Mouse (Mus musculus) urinary bladder, postnatal 14 days (tissue): ENCODE measurements around the gene Gstz1.
"Not testable (repeated sequence)": the region's sequence is repeated elsewhere in the genome, so short reads cannot be mapped to it uniquely, and the experiment has no call there.

Experiments
- DNase-seq: peaks from one replicate; pipeline ENCODE4 v3.0.0; 2021; ENCODE audit warnings: low spot score

Gene Gstz1

GRCm38 (mm10) chr12:87146966-87147365 is at the start of gene Gstz1:
Gstz1 (plus strand) TSS chr12:87147165.
- peak; percentile 89 for DNase-seq

GRCm38 (mm10) chr12:87100331-87100730 is 46.6 kb upstream of the Gstz1 start:
- no peak for DNase-seq

DNA sequence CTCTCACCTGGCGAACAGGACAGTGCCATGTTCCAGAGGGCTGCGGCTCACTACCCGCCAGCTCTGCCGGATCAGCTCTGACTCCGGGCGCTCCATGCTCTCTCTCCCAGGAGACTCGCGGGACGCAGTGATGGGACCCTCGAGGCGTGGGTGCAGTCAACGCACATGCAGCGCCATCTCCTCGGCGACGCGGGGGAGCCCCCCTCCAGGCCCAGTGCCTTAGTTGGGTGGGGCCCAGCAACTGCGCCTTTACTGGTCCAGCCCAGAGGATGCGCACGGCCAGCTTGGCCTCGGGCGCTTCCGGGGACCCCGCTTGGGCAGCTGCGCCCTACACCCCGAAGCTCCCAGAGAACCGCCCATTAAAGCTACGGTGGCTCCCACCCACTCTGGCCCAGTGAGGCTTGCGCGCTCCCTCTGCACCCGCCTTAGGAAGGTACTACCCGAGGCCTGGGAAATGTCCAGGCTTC is 44.8 kb upstream of the Gstz1 start, which contains the start of gene Ngb:
Ngb (minus strand) TSS at position 375 of the 467 bp plus-strand sequence.
- DNase-seq = no peak

DNA sequence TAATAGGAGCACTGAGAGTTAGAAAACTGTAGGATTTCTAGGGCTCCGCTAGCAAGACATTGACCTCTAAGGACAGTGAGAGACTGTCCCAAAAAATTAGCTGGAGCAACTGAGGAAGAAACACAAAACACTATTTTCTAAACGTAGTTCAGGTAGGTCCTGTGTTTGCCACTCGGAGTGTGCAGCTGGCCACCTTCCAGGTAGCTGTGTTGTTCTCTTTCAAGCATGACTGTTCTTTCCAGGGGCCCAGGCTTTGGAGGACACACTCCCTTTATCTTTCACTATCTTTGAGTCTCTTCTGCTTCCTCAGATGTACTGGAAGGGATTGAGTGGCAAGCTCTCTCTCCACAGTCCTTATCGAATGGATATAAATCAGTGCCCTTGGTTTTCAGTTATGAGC is 43.5 kb upstream of the Gstz1 start:
- no peak for DNase-seq

DNA sequence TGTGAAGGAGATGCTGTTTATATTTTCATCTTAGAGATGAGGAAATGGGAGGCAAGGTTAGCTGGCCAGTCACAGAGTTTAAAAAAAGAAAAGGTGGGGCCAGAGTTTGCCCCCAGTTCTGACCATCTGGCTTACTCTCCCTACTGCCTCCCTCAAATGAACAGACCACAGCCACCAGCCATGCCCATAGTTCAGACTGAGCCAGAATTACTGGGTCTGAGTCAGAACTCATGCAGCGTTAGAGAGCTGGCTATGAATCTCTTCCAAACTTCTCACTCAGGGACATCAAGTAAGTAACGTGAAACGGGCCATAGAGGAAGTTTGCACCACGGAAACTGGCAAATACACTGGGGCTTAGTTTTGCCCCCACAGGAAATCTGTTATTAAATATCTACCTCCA is 42.2 kb upstream of the Gstz1 start:
- DNase-seq = no peak

DNA sequence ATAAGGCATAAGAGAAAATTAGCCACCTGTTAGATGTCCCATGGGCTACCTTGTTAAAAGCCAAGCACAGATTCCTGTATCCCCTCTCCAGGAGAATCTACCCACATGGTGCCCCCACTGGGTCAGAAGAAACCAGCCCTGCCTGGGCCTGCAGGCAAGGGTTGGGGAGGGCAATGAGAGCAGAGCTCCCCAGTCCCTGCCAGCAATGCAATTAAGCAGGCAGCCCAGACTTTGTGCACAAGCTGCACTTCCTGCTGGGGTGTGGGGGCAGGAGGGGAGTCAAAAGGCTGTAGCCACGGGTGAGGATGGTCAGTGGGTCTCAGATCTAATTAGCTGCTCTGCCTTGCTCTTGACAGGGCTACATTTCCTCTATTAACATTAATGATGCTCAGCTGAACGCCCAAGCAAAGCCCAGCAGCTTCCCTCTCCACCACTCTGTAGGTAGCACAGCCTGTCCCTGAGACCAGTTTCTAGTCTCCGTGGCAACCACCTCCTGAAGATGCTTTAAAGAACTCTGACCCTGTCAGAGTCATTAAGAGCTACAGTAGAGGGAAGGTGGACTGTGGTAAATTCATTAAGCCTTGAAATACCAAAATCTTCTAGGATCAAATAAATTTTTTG is 39.5 kb upstream of the Gstz1 start:
- no peak for DNase-seq

GRCm38 (mm10) chr12:87121918-87122589 is 24.9 kb upstream of the Gstz1 start:
- DNase-seq = no peak

DNA sequence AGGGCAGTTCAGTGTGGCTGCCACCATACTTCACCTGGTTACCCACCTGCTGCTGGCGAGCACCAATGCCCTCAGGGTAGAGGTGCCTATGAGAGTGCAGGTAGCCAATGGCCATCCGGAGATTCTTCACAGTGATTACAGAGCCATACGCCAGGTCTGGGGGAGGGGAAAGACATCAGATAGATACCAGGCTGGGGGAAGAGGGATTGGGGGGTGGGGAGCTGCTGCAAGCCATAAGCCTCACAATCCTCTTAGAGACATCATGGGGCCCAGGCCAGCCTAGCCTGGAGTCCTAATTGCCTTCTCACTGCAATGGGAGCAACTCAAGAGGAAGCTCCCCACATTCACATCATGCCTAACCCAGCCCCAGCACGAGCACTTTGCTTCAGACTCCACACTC is 19.7 kb upstream of the Gstz1 start:
- no peak for DNase-seq

DNA sequence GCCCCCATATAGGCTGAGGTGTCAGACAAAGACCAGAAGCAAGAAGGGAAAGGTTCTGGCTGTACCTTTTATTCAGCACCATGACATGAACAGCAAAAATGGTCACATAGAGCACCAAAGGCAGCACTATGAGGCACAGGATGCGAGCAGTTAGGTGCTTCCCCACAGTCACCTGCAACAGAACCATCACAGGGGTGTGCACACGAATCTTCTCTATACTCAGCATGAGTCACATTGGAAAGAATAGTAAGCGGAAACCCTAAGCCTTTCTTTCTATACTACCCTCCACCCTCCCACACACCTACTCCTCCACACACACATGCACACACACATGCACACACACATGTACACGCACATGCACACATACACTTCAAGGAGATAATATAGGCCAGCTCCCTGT is 16.7 kb upstream of the Gstz1 start:
- DNase-seq = no peak

DNA sequence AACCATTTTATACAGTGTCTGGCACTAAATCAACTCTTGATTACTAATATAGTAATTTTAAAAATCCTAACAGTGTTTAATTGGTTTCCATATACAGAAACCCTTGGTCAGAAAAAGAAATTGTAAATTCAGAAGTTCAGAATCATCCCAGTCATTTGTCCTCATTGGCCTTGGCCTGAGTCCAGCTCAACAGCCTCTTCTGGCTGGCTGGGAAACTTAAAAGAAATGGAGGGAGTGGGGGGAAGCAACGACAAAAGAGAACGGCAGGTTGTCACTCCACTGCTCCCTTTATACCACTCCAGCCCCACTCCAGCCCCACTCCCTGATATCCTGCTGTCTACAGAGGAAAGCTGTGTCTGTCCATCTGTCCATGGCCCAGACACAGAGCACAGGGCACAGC is 15.8 kb upstream of the Gstz1 start:
- no peak for DNase-seq

DNA sequence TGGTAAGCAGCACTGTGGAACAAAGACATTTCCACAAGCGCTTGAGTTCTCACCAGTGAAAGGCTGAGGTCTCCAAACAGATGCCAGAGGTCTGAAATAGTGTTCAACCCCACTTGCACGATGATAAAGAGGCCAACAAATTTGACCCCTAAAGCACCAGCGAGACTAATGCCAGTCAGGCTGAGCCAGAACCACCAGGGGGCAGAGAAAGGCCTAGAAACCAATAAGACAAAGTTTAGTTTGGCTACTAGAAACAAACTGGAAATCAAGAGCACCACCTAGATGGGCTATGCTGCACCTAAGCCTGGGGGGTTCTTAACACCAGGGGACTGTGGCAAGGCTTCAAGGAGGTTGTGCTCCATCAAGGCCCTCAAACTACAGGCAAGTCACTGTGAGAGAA is 15.3 kb upstream of the Gstz1 start:
- peak; percentile 16 for DNase-seq

DNA sequence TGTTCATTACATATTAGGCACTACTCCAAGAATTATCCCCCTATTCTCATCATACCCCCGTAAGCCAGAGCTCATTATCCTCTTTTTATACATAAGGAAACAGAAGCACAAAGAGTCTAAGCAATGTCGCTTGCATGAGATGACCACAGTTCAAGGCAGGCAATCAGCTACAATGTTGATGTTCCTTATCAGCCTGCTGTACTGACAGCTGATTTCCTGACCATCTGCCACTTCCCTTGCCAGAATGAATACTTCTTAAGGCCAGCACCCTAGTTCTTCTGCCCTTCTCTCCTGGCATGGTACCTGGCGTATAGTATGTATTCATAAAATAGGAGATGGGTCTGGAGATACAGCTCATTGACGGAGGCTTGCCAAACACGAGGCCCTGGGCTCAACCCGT is 14.8 kb upstream of the Gstz1 start:
- DNase-seq = no peak

- DNase-seq = no peak
These were observed 14.2 kb upstream of the Gstz1 start for GRCm38 (mm10) chr12:87132784-87133183.

- no peak for DNase-seq
These were observed 9.3 kb upstream of the Gstz1 start for GRCm38 (mm10) chr12:87137439-87138341.

- DNase-seq = no peak
These were observed 8.6 kb upstream of the Gstz1 start for GRCm38 (mm10) chr12:87138342-87138701.

- no peak for DNase-seq
These were observed 8.2 kb upstream of the Gstz1 start for GRCm38 (mm10) chr12:87138768-87139167.

- DNase-seq = no peak
These were observed 4.8 kb upstream of the Gstz1 start for GRCm38 (mm10) chr12:87142156-87142555.

DNA sequence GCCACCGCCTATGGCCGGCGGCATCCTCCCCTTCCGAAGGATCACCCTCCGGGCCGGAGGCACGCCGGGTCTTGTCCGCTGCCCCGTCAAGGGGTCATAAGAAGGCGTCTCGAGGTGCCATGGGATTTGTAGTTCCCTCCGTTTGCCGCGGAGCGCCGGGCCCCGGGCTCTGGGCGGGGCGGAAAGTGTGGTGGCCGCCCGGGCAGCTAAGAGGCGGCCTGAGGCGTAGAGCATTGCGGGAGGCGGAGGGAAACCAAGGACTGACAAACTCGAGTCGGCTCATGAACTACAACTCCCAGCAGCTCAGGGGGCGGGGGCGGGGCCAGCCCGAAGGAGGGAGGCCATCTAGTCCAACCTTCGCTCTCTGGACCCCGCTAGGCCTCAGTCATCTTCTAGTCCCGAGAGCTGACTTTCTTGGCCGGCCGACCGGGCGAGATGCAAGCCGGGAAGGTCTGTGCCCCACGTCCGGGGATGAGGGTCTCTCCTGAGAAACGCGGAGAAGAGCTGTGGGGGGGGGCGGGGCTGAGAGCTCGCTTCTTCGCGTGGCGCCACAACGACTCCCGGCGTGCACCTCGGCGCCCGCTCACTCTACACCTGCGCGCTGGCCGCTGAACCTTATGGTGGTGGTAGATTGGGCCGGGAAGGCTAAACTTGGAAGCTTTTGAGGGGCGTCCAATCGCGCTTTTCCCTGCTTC is 577 bp downstream of the Gstz1 start, which contains the start of gene Pomt2:
Pomt2 (minus strand) TSS at position 574 of the 695 bp plus-strand sequence.
- DNase-seq = peak; percentile 94

- DNase-seq = no peak
These were observed 1.2 kb downstream of the Gstz1 start for GRCm38 (mm10) chr12:87148136-87148535.

DNA sequence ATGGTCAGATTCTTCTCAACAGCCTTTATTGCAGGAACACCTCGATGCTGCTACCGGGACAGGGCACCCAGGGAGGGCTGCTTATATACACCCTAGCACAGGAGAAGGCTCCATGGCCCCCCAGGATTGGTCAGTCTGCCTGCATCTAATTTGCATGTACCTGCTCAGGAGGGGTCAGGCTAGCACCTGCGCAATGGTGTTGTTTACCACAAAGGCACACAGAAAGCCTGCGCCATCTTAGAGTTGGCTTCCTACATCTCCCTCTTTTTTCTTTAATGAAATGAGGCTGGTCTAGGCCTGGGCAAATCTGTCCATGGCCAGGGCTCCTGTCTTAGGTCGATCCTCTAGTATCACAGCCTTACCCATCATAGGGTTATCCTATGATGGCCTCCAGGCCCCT is 2.5 kb downstream of the Gstz1 start:
- DNase-seq = no peak

GRCm38 (mm10) chr12:87154448-87154847 is 7.5 kb downstream of the Gstz1 start:
- not testable (repeated sequence) for DNase-seq

GRCm38 (mm10) chr12:87157361-87157760 is 10.4 kb downstream of the Gstz1 start:
- DNase-seq = no peak
